Mouse (Mus musculus) heart, adult 11 months (tissue): ENCODE measurements around the gene H2-Ab1.

ENCODE experiments used
- DNase-seq: peaks from one replicate; pipeline ENCODE4 v3.0.0; 2022

The H2-Ab1 gene

DNA sequence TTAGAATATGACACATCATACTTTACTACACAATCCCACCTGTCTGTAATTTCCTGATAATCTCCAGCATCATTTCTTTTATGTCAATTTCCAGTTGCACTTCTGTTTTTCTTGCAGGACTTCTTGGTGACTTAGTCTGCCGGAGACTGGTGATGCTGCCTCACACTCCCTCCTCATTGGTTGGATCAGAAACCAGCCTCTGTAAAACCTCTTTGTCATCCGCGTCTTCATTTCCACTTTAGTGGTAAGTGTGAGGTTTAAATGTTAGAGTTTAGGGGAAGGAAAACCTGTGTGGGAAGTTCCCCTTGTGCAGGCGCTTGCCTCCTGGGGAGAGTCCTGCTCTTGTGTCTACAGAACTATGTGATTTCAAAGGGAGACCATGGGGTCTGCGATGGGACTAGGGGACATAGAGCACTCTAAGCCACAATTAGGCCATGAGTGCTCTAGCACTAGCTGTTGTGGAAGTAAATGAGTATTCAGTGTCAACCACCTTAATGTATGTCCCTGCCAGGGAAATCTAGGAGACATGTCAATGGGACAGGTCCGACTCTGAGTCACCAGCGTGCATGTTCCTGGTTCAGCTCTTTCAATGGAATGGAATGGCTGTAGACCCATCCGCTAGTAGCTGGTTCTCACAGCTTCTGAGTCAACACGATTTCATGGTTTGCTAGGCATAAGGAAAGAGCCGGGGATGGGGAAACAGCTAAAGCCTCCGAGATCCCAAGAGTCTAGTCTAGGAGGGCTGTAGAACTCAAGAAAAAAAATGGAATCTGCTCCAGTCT, at the start of gene H2-Ab1:
H2-Ab1 (plus strand) TSS at position 96 of the 782 bp plus-strand sequence.
- DNase-seq = peak; percentile 98

DNA sequence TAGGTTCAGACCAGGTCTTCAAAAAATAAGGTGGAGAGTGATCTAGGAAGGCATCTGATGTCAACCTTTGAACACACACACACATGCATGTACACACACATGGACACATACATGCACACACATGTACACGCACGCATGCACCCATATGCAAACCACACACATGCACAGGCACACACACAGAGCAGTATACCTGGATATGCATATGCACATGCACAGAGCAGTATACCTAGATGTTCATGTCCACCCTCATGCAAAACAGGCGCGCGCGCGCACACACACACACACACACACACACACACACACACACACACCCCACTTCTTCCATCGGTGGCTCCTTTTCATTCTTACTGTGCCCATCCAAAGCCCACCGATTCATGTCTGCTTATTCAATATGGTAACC, 49.6 kb upstream of the H2-Ab1 start:
- peak; percentile 88 for DNase-seq

DNA sequence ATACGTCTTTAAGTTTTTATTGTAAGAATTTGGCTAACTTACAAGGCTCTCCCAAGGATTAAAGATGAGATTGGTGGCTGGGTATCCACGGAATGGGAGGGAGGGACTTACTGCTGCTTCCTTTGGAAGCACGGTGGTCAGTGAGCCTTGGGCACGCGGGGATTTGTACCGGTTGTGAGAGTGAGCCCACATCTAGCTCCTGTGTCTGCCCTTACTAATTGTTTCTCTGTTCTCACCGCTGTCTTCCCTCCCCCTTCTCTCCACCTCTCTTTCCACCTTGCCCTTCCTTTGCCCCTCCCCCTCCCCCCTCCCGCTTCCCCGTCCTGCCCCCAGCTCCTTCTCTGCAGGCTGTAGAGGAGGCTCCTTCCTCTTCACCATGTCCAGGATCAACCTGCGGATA, 49.1 kb upstream of the H2-Ab1 start:
- DNase-seq = peak; percentile 61

DNA sequence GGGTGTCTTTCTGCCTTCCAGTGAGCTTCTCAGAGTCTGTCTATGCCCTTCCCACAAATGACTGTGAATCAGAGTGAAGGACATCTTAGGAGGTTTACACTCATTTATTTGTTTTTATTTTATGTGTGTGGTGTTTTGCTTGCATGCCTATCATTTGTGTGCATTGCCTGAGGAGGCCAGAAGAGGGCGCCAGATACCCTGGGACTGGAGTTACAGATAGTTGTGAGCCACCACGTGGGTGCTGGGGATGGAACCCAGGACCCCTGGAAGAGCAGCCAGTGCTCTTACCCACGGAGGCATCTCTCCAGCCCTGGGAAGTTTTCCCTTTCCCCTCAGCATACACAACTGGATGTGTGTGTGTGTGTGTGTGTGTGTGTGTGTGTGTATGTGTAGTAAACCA, 47.8 kb upstream of the H2-Ab1 start:
- DNase-seq = peak; percentile 80

DNA sequence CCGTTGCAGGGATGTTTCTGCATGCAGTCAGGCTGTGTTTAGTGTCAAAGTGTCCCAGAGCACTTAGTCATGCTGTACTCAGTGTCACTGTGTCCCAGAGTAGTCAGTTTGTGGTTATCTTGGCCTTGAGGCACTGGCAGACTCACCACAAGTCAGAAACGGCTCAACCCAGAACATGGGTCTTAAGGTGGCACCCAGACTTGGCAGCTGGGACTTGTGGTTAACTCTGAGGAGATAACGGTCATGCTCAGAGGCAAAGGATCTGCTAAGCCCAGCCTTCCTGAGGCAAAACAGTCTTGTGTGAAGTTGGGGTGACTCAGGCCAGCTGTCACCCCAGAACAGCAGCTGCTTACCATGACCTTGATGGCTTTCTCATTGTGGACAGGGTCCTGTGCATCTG, 46.9 kb upstream of the H2-Ab1 start:
- peak; percentile 88 for DNase-seq

DNA sequence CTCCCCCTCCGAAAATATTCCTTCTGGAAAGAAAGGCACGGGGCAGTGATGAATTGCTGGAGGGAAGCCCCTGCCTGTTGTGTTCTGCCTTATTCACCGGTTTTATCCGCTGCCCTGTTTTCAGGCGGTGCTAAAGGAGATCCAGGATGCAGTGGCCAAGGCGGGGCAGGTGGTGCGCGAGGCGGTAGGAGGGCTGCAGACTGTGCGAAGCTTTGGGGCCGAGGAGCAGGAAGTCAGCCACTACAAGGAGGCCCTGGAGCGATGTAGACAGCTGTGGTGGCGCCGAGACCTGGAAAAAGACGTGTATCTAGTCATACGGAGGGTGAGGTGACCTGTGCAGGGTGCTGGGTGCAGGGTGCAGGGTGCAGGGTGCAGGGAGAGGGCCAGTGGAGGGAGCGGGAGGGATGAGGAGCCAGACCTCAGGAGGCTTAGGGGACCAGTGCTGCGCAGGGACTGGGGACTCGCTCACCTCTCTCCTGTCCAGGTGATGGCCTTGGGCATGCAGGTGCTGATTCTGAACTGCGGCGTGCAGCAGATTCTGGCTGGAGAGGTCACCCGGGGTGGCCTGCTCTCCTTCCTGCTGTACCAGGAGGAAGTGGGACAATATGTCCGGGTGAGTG, 45.6 kb upstream of the H2-Ab1 start:
- peak; percentile 74 for DNase-seq

DNA sequence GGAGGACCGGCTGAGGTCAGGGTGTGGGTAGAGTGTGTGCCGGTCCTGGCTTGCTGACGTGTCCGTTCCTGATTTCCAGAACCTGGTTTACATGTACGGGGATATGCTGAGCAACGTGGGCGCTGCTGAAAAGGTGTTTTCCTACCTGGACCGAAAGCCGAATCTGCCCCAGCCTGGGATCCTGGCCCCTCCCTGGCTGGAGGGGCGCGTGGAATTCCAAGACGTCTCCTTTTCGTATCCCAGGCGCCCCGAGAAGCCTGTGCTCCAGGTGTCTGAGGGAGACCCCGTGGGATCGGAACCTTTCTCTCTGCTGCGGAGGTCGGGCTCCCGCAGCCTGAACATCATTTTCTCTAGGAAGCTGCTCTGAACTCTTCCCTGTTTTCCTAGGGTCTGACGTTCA, 43.6 kb upstream of the H2-Ab1 start:
- peak; percentile 76 for DNase-seq

DNA sequence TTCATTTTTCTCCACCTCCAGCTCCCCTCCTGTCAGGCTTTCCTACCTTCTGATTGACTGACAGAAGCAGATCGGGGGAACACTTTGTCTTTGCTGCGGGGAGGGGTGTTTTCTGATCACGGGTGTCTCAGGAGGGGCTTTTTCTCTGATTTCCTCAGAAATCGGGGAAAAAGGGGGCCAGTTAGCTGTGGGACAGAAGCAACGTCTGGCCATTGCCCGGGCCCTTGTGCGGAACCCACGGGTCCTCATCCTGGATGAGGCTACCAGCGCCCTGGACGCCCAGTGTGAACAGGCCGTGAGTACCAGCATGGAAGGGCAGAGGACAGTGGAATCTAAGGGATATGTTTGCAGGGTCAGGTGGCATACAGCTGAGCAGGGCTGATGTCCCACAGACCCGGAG, 42.3 kb upstream of the H2-Ab1 start:
- DNase-seq = peak; percentile 80

DNA sequence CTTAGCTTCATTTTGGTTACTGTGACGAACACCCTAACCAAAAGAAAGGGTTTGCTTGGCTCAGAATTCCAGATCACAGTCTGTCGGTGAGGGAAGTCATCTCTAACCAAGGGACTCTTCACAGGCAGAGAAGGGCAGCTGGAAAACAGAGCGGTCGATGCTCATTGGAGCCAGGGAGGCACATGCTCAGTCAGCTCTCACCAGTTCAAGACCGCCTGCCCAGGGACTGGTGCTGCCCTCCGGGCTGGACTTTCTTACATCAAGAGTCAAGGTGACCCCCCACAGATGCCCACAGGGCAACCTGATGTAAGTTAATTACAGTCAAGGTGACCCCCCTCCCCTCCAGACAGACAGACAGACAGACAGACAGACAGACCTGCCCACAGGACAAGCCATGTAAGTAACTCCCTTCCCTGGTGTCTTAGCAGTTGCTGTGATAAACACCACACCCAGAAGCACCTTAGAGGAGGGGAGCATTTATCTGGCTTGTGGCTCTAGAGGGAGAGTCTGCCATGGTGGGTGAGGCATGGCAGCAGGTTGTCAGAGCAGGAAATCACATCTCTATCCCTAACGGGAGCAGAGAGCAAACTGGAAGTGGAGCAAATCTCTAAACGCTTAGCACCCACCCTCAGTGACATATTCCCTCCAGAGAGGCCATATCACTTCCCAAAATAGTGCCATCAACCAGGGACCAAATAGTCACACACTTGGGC, 40.1 kb upstream of the H2-Ab1 start:
- DNase-seq = peak; percentile 85

DNA sequence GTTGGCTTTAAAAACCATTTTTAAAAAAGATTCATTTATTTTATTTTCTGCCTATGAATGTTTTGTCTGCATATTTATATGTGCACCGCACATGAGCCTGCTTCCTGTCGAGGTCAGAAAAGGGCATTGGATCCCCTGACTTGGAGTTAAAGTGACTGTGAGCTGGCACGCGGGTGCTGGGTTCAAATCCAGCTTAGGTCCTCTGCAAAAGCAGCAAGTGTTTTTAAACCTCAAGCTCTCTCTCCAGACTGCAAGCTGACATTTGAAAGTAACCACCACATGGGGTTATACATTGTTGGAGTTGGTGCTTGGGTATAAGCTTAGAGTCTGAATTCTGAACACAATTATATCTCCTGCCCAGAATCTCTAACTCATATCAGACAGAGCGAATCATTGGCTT, 39.5 kb upstream of the H2-Ab1 start:
- peak; percentile 71 for DNase-seq

DNA sequence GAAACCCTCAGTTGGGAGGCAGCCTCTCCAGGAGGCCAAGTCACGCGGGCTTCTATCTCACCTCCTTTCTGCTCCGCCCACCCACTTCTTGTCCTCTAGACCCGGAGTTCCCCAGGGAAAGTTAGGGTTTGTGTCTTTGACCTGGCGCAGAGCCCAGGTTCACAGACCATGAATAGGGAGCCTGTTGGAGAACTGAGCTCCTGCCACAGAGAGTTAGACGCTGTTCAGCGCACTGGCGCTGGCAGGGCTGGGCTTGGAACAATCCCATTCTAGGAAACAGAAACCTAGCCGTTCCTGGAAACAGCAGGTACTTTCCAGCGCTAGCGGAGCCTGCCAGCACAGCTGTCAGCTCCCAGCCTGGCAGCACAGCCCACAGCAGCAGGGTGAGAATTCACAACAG, 38.8 kb upstream of the H2-Ab1 start:
- DNase-seq = peak; percentile 99

DNA sequence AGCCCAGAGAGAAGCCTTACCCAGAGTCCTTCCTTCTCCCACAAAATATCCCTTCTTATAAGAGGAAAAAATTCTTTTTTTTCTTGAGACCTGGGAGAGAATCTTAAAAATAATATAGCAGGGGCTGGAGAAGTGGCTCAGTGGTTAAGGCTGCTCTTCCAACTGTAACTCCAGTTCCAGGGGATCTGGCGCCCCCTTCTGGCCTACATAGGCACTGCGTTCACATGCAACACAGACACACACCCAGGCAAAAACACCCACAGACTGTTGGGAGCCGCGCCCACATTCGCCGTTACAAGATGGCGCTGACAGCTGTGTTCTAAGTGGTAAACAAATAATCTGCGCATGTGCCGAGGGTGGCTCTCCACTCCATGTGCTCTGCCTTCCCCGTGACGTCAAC, 38.4 kb upstream of the H2-Ab1 start:
- peak; percentile 92 for DNase-seq

DNA sequence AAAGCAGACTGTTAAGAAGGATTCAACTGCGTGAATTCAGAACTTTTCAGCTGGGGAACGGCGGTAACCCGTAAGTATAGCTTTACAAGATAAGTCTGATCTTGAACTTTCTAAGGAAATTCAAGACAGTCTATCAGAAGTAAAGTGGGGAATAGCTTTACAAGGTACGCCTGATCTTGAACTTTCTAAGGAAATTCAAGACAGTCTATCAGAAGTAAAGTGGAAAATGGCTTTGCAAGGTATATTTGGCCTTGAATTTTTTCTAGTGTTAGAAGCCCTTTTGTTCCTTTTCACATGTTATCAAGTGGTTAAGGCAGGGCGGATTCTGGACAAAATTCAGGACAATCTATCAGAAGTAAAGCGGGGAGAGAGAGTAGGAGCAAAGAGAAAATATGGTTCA, 37.7 kb upstream of the H2-Ab1 start:
- DNase-seq = peak; percentile 85

DNA sequence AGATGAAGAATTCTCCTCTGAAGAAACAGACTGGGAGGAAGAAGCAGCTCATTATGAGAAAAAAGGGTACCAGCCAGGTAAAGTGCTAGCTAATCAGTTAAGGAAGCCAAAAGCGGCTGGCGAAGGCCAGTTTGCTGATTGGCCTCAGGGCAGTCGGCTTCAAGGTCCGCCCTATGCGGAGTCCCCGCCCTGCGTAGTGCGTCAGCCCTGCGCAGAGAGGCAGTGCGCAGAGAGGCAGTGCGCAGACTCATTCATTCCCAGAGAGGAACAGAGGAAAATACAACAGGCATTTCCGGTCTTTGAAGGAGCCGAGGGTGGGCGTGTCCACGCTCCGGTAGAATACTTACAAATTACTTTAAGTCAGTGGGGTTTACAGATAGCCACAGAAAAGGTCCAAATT, 37.1 kb upstream of the H2-Ab1 start:
- peak; percentile 93 for DNase-seq

DNA sequence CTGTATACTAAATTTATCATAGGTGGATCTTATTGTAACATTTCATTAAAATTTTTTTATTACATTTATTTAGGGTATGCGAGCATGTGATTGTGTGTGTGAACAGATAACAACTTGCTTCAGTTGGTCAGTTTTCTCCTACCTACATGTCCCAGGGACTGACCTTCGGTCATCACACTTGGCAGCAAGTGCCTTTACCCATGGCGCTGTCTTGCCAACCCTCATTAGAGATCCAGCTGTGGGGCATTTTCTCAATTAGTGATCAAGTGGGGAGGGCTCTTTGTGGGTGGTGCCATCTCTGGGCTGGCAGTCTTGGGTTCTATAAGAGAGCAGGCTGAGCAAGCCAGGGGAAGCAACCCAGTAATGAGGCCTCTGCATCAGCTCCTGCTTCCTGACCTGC, 32.7 kb upstream of the H2-Ab1 start:
- peak; percentile 54 for DNase-seq

DNA sequence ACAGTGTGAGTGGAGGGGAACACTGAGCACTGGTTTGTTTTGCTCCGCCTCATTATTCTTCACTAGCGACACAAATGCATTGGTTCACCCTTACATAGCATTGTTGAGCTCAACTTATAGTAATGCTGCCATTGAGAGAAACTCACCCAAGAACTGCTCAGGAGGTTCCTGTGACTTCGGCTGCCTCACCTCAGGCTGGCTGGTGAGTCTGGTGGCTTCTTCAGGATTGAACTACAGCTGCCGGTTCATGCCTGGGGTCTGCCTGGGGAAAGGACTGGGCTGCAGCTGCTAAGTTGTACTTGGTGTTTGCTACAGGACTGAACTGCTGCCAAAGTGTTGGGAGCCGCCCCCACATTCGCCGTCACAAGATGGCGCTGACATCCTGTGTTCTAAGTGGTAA, 32.1 kb upstream of the H2-Ab1 start:
- peak; percentile 60 for DNase-seq

DNA sequence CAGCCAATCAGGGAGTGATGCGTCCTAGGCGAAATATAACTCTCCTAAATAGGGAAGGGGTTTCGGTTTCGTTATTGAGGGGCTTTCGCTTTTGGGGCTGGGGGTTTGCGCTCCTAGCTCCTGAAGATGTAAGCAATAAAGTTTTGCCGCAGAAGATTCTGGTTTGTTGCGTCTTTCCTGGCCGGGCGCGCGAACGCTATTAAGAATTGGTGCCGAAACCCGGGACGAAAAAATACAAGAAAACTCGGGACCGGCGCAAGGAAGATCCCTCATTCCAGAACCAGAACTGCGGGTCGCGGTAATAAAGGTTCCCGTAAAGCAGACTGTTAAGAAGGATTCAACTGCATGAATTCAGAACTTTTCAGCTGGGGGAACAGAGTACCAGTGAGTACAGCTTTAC, 31.6 kb upstream of the H2-Ab1 start:
- DNase-seq = peak; percentile 90

DNA sequence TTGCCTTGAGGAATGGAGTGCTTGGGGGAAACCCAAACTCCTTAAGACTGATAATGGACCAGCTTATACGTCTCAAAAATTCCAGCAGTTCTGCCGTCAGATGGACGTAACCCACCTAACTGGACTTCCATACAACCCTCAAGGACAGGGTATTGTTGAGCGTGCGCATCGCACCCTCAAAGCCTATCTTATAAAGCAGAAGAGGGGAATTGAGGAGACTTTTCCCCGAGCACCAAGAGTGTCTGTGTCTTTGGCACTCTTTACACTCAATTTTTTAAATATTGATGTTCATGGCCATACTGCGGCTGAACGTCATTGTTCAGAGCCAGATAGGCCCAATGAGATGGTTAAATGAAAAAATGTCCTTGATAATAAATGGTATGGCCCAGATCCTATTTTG, 26.5 kb upstream of the H2-Ab1 start:
- DNase-seq = peak; percentile 96

DNA sequence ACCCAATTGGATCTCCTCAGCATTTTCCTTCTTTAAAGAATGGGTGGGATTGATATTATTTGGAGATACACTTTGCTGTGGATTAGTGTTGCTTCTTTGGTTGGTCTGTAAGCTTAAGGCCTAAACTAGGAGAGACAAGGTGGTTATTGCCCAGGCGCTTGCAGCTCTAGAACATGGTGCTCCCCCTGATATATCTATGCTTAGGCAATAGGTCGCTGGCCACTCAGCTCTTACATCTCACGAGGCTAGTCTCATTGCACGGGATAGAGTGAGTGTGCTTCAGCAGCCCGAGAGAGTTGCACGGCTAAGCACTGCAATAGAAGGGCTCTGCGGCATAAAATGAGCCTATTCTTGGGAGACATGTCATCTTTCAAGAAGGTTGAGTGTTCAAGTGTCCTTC, 25.5 kb upstream of the H2-Ab1 start:
- peak; percentile 93 for DNase-seq

DNA sequence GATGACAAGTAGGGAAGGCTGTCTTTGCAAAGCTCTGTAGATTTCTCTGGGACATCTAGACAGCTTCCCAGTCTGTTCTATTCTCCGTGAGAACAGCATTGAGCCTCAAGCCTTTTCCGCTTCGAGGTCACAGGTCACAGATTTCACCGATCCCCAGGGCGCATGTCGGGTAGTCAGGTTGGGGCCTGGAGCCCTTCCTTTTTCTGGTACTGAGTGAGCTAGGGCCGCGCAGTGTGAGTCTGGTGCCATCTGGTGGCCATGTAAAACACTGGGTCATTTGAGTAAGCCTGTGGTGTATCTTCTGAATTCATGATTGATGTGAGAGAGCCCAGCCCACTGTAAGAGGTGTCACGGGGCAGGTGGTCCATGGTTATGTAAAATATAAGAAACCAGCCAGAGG, 22.6 kb upstream of the H2-Ab1 start:
- peak; percentile 98 for DNase-seq

DNA sequence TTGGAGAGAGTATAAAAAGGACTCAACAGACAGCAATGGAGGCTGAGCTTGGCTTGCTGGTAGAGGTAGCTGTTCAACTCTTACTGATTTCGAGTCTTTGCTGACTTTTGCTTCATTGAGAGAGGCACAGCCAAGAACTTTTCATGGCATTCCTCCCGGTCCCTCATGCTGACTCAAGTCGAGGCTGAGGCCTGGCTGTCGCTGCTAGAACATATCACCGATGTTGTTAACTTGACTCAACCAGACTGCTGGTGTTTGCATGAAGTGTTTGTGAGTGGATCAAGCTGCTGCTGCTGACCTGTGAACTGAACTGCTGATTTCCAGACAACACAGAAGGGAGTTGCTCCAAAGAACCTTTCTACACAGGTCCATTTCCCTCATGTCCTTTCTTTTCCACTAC, 20.8 kb upstream of the H2-Ab1 start:
- peak; percentile 88 for DNase-seq

DNA sequence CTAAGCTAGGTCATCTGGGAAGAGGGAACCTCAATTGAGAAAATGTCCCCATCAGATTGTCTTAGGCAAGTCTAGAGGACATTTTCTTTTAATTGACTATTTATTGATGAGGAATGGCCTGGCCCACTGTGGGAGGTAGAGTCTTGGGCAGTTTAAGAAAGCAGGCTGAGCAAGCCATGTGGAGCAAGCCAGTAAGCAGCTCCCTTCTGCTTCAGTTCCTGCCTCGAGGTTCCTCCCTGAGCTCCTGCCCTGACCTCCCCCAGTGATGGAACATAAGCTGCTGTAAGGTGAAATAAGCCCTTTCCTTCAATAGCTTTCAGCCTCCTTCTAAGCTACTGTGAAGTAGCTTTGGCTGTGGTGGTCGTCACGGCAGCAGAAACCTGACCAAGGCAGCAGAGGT, 19.7 kb upstream of the H2-Ab1 start:
- DNase-seq = peak; percentile 61

DNA sequence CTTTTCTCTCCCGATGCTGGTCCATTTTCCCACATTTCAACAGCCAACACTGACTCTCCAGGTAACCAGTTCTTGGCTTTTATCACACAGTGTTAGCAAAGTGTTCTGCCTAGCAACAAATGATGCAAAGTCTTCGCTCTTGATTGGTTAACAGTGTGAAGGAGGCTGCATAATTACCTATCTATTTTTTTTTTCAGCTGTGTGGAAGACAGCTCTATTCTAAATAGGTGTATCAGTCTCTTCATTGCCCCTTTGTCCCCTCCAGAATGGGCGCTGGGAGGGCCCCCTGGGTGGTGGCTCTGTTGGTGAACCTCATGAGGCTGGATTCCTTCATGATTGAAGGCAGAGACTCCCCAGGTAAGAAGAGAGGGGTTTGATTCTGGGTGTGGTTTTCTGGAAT, 18.8 kb upstream of the H2-Ab1 start, which contains the start of gene H2-Ob:
H2-Ob (plus strand) TSS at position 198 of the 400 bp plus-strand sequence.
- DNase-seq = peak; percentile 94

DNA sequence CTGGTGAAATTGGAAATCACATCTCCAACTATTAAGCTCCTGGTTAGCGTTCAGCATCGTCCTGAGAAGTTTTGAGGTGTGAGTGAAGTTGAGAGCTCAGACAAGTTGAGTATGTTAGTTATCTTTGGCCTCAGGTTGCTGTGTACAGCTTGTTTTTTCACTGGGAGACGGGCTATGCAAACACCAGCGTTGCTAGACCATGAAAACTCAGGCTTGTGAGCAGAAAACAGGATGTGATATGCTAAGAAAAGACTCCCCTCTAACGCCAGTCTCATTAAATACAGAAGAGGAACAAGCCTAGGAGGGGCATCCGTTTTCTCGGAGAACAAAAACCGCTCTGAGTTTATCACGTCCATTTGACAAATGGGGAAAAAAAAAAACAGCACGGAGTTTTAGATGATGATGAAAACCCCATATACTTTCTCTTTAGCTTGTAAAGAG, 17.9 kb upstream of the H2-Ab1 start:
- peak; percentile 90 for DNase-seq
